Mouse (Mus musculus): ENCODE measurements at regions not wholly inside any gene's neighbourhood (a gene's known extent, or its start where the extent isn't known, plus 50 kb on each side); places are given as distances from the start of the nearest gene placed in this dataset.

- no peak for DNase-seq (ENCODE audit: low read depth)
Observed at GRCm38 (mm10) chr15:35240416-35241212, 882.9 kb upstream of the 9430069I07Rik start.

GRCm38 (mm10) chr15:35238691-35239090 is 881.0 kb upstream of the 9430069I07Rik start:
- no peak for DNase-seq (ENCODE audit: low read depth)

- DNase-seq (ENCODE audit: low read depth), result peak; percentile 19
Observed at GRCm38 (mm10) chr15:35233968-35234696, 876.5 kb upstream of the 9430069I07Rik start.

GRCm38 (mm10) chr15:35229614-35230013 is 871.9 kb upstream of the 9430069I07Rik start:
- no peak for DNase-seq (ENCODE audit: low read depth)

All from fibroblast of lung, adult 2 months (primary cell).